Mouse (Mus musculus): ENCODE data around the gene Atp5e.

Gene Atp5e

GRCm38 (mm10) chr2:174413127-174413526 is 50.8 kb downstream of the Atp5e start:
- DNase-seq = no peak

Data from cerebellum, adult 11 months (tissue).